Mouse (Mus musculus) heart, postnatal 0 days (tissue): Measurements from ENCODE around the gene Mmachc.
"Not testable (repeated sequence)": the region's sequence is repeated elsewhere in the genome, so short reads cannot be mapped to it uniquely, and the experiment has no call there.

Source experiments
- CTCF ChIP-seq: IDR thresholded peaks from 2 replicates; pipeline ENCODE4 v1.5.1; 2016; ENCODE audit warnings: antibody characterized with exemption, control low read depth, low read depth
- EP300 ChIP-seq: IDR thresholded peaks from 2 replicates; pipeline ENCODE4 v1.6.1; 2016; ENCODE audit warnings: antibody characterized with exemption, low read depth

- TF ChIP-seq CTCF, EP300: not testable (repeated sequence)
These were observed 33.4 kb downstream of the Mmachc start for GRCm38 (mm10) chr4:116674761-116675160.
